Comparison of ENCODE assay signal across 14 mouse cellular contexts in genomic region chr11:12193369-12193768, GRCm38 (mm10).
"Had no signal": no experiment of that assay in that cellular context is flagged by ENCODE, and none has a peak within 500 bp of the region (broad histone marks: within the 10 kb centered on the region; RNA-seq: fewer than 3 reads in every experiment).

No protein-coding gene starts in this region.

- DNase-seq: kidney, adult 9 months; kidney, postnatal 14 days; kidney, postnatal 4 days; liver; lung, adult 2 months; lung, postnatal 14 days; lung, postnatal 4 days; midbrain, embryonic 14.5 days; right cerebral cortex, adult 18-20 months; right cerebral cortex, postnatal 14 days; right cerebral cortex, postnatal 4 days; thymus, adult 2 months; thymus, postnatal 14 days; thymus, postnatal 4 days had no signal
